Mouse (Mus musculus) stomach, embryonic 16.5 days (tissue): ENCODE measurements around the gene Plekhm1. TPM values are rescaled to one million over a fixed set of nuclear protein-coding genes. Genes with fewer than 3 reads are reported as not detected.

Experiments used
- ATAC-seq: fragments of 200-750 bp; cut with Nextera tagmentation; 2 replicates; pipeline ENCODE4 v1.8.0; 2017; ENCODE audit warnings: moderate number of reproducible peaks, moderate TSS enrichment; ENCODE audit not compliant: insufficient read depth, low FRiP score
- H3K27ac ChIP-seq: fragments of 300-500 bp; sonication (generic); 2 replicates; pipeline ENCODE4 v1.5.1; 2014; ENCODE audit warnings: low read length
- H3K27me3 ChIP-seq: fragments of 300-500 bp; sonication (generic); 2 replicates; pipeline ENCODE4 v1.6.1; 2014; ENCODE audit warnings: low read length, control low read depth, mixed read lengths; ENCODE audit not compliant: control insufficient read depth, insufficient read depth
- H3K36me3 ChIP-seq: fragments of 300-500 bp; sonication (generic); 2 replicates; pipeline ENCODE4 v1.6.1; 2014; ENCODE audit warnings: low read length; ENCODE audit not compliant: control insufficient read depth, insufficient read depth
- H3K4me1 ChIP-seq: fragments of 300-500 bp; sonication (generic); 2 replicates; pipeline ENCODE4 v1.6.1; 2014; ENCODE audit warnings: low read length, control low read depth, mixed read lengths; ENCODE audit not compliant: control insufficient read depth, insufficient read depth
- H3K4me2 ChIP-seq: fragments of 300-500 bp; sonication (generic); 2 replicates; pipeline ENCODE4 v1.6.1; 2014; ENCODE audit warnings: low read depth, low read length, mixed read lengths
- H3K4me3 ChIP-seq: fragments of 300-500 bp; sonication (generic); replicated peaks from 2 replicates; pipeline ENCODE4 v1.5.1; 2014; ENCODE audit warnings: mild to moderate bottlenecking, low read length
- H3K9ac ChIP-seq: fragments of 300-500 bp; sonication (generic); 2 replicates; pipeline ENCODE4 v1.6.1; 2014; ENCODE audit warnings: low read length
- H3K9me3 ChIP-seq: fragments of 300-500 bp; sonication (generic); replicated peaks from 2 replicates; pipeline ENCODE4 v1.6.1; 2016; ENCODE audit warnings: low read length, control low read depth; ENCODE audit not compliant: control insufficient read depth
- WGBS: fragments of 180-500 bp; shearing (Covaris S2); extraction: QIAGEN DNeasy Blood & Tissue Kit; methylation state at CpG from one replicate; pipeline ENCODE4 v1.1.7; 2014; 5-methylcytosine and 5-hydroxymethylcytosine counted together
- polyA plus RNA-seq: library from polyadenylated mRNA; unstranded; fragments of >200 nt; fragmentation: Nextera tagmentation; extraction: Ambion mirVana; gene quantifications from 2 replicates; pipeline ENCODE4 v1.2.1, GENCODE M21; 2015

Gene Plekhm1
- polyA plus RNA-seq, 1 experiment from 2014 or later = 7.5 TPM

DNA sequence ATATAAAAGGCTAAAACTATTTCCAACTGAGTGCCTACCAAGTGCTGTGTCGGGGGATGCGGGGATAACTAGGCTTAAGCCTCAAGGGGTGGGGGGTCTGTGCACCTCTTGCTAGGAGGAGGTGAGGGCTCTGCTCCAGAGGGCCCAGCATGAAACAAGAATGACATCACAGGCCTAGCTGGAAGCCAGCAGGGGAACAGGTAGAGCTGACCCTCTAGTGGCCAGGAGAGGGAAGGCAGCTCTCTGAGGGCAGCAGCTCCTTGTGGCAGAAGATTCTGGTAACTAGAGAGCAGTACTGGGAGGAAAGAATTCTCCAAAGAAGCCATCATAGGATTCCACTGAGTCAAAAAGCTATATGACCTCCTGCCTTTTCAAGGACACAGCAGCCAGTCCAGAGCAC is 10.3 kb downstream of the Plekhm1 start:
- Histone ChIP-seq H3K4me1 (peaks cover 3% of the 10 kb centered on the region; the same call in 1 of the 2 replicates), H3K9me3 (no peaks in the 10 kb centered on the region), H3K27ac (no peak overlapping the region), H3K36me3 (no peaks in the 10 kb centered on the region; the same call in 1 of the 2 replicates), H3K4me2 (no peak overlapping the region), H3K9ac (no peak overlapping the region), H3K27me3 (no peaks in the 10 kb centered on the region), H3K4me3 (no peak overlapping the region)
- WGBS = 60% methylated on average over 2 of the region's 2 CpGs
- ATAC-seq = peak; percentile 32; the same call in 1 of the 2 replicates

DNA sequence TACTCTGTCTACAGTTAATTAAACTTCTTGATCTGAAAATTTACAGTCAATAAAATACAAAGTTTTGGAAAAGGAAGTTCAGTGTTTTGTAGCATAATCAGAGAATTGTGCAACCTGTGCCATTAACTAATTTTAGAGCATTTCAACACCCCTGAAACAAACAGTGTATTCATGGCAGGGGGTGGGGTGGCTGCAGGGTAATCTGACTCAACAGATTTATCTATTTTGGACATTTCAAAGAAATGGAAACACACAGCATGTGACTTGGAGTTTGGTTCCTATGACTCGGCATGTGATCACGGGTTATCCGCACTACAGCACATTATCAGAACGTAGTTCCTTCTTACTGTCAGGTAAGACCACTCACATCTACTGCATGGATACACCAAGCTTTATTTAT is 12.5 kb downstream of the Plekhm1 start:
- Histone ChIP-seq H3K4me1 (no peaks in the 10 kb centered on the region), H3K27me3 (no peaks in the 10 kb centered on the region), H3K9ac (no peak overlapping the region), H3K27ac (no peak overlapping the region), H3K4me3 (no peak overlapping the region), H3K36me3 (peaks cover 4% of the 10 kb centered on the region; the same call in 1 of the 2 replicates), H3K4me2 (no peak overlapping the region), H3K9me3 (no peaks in the 10 kb centered on the region)
- ATAC-seq = no peak
- WGBS = 88% methylated on average over 4 of the region's 4 CpGs

DNA sequence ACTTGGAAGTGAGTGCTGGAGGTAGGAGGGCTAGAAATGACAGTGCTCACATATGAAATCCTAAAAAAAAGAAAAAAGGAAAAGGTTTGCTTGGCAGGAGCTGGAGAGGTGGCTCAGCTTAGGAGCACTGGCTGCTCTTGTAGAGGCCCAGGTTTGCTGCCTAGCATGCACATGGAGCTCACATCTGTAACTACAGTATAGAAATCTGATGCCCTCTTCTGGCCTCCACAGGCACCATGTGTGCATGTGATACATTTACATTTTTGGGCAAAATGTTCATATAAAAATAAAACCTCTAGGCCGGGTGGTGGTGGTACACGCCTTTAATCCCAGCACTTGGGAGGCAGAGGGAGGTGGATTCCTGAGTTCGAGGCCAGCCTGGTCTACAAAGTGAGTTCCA is 13.4 kb downstream of the Plekhm1 start:
- H3K4me3 ChIP-seq = no peak overlapping the region
- WGBS = 86% methylated on average over 3 of the region's 3 CpGs
- H3K36me3 ChIP-seq = peaks cover 9% of the 10 kb centered on the region
- no peaks in the 10 kb centered on the region for H3K9me3 ChIP-seq
- H3K27me3 ChIP-seq = no peaks in the 10 kb centered on the region
- ATAC-seq = no peak
- H3K27ac ChIP-seq = no peak overlapping the region
- H3K4me2 ChIP-seq = no peak overlapping the region
- H3K9ac ChIP-seq = no peak overlapping the region
- H3K4me1 ChIP-seq = no peaks in the 10 kb centered on the region

DNA sequence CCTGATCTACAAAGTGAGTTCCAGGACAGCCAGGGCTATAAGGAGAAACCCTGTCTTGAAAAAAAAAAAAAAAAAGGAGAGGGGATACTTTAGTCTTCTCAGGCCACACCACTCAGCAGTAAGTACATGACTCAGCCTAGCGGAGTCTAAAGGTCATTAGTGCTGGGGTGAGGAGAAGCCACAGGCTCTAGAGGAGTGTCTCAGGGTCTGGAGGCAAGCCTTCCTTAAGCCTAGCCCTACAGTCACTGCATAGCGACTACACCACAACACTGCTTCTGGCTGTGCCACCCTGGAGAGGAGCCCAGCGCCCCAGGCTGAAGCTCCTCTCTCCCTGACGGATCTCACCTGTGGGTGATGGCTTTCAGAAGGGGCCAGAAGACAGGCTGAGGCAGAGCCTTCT is 15.8 kb downstream of the Plekhm1 start:
- Histone ChIP-seq H3K27ac (no peak overlapping the region), H3K27me3 (no peaks in the 10 kb centered on the region), H3K4me3 (no peak overlapping the region), H3K36me3 (peaks cover 9% of the 10 kb centered on the region), H3K9me3 (no peaks in the 10 kb centered on the region), H3K9ac (no peak overlapping the region), H3K4me2 (no peak overlapping the region), H3K4me1 (no peaks in the 10 kb centered on the region)
- ATAC-seq = no peak
- WGBS = 89% methylated on average over 4 of the region's 4 CpGs

DNA sequence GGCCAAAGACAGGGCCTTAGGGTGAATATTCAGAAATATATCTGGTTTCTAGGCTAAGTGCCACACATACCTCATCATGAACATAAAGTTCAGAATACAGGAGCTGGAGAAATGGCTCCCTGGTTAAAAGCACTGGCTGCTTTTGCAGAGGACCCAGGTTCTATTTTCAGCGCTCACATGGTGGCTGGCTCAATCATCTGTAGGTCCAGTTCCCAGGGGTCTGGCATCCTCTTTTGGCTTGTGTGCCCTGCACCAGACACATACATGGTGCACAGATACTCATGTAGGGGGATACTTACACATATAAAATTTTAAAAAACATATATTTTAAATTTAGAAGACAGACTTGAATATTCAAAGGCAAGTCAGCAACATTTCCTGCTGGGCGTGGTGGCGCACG is 16.3 kb downstream of the Plekhm1 start:
- H3K27ac ChIP-seq = no peak overlapping the region
- ATAC-seq = no peak

DNA sequence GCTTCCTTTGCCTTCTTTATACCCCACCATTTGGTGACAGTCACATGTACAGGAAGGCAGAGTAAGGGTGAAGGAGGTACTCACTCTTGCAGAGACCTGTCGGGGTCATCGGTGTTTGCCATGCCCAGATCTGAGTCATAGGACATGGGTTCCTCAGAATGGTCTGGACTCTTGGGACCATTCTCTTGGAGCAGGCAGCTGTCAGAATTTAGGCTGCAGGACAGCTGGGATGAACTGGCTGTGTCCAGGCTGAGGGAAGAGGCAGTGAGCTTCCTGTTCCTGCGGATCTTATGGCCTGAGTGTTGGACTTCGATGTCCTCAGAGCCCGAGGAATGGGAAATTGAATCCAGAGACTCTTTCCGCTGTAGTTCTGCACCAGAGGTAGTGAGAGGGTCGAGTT is 17.9 kb downstream of the Plekhm1 start:
- H3K4me1 ChIP-seq = no peaks in the 10 kb centered on the region
- 89% methylated on average over 7 of the region's 7 CpGs for WGBS
- H3K4me3 ChIP-seq = no peak overlapping the region
- ATAC-seq = no peak
- H3K4me2 ChIP-seq = no peak overlapping the region
- H3K9me3 ChIP-seq = no peaks in the 10 kb centered on the region
- no peak overlapping the region for H3K9ac ChIP-seq
- H3K27ac ChIP-seq = no peak overlapping the region
- peaks cover 9% of the 10 kb centered on the region for H3K36me3 ChIP-seq
- no peaks in the 10 kb centered on the region for H3K27me3 ChIP-seq

More for the DNA sequence above, 16.3 kb downstream of the Plekhm1 start:
- H3K27me3 ChIP-seq = no peaks in the 10 kb centered on the region
- no peak overlapping the region for H3K4me2 ChIP-seq
- peaks cover 9% of the 10 kb centered on the region for H3K36me3 ChIP-seq
- no peak overlapping the region for H3K9ac ChIP-seq
- H3K4me1 ChIP-seq = no peaks in the 10 kb centered on the region
- no peak overlapping the region for H3K4me3 ChIP-seq
- H3K9me3 ChIP-seq = no peaks in the 10 kb centered on the region
- WGBS = 96% methylated on average over 4 of the region's 4 CpGs

DNA sequence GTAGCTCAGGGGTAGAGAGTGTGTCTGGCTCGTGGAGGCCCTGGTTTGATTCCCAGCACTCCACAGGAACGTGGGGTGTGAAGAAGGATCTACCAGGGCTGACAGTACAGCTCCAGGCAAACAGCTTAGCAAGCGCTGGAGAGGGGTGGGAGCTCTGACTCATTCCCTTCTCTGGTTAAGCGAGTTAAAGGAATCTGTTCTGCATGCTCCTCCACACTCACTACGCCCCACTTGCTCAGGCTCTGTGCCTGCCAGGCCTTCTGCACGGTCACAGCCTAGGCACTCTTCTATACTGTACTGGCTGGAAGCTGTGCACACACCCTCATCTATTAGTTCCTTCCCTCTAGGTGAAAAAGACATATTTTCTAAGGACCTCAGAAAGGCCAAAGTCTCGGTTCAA is 18.5 kb downstream of the Plekhm1 start:
- peaks cover 9% of the 10 kb centered on the region for H3K36me3 ChIP-seq
- no peaks in the 10 kb centered on the region for H3K27me3 ChIP-seq
- 88% methylated on average over 7 of the region's 7 CpGs for WGBS
- H3K4me1 ChIP-seq = no peaks in the 10 kb centered on the region
- H3K27ac ChIP-seq = no peak overlapping the region
- H3K9me3 ChIP-seq = no peaks in the 10 kb centered on the region
- H3K9ac ChIP-seq = no peak overlapping the region
- no peak overlapping the region for H3K4me2 ChIP-seq
- ATAC-seq = no peak
- H3K4me3 ChIP-seq = no peak overlapping the region

DNA sequence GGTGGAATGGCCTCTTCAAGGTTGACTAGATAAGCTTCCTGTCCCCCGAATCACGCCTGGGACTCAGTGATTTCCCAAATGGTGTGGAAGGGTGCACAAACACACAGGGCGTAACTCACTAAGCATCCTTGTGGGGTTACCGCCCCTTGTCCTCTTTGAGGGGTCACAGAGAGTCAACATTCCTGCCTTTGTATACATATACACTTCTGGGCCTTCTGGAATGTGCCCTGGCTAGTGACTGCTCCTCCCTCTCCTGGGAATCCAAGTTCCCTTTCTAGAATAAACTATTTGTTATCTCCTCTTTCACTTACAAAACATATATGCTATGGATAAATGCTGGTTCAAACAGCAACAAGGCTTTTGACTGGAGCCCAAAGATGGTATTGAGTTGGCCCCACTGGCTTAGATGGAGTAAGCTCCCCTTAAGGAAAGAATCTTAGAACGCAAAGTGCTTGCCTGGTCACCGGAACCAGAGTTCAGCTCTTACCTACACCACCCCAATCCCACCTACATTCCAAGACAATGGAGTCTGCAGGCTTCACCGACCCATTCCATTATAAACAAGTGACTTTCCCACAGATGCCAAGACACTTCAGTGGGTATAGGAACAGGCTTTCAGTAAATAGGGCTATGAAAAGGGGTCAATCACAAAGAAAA is 24.5 kb downstream of the Plekhm1 start:
- no peaks in the 10 kb centered on the region; the same call in 1 of the 2 replicates for H3K36me3 ChIP-seq
- no peaks in the 10 kb centered on the region for H3K27me3 ChIP-seq
- ATAC-seq = peak; percentile 62; the same call in 1 of the 2 replicates
- WGBS = 52% methylated on average over 7 of the region's 7 CpGs
- H3K4me3 ChIP-seq = no peak overlapping the region
- 0 out of 2 replicates have a peak overlapping the region, but pooled peaks have one; percentile 14 for H3K27ac ChIP-seq
- H3K4me2 ChIP-seq = no peak overlapping the region
- no peak overlapping the region for H3K9ac ChIP-seq
- H3K9me3 ChIP-seq = no peaks in the 10 kb centered on the region
- H3K4me1 ChIP-seq = peaks cover 7% of the 10 kb centered on the region; the same call in 1 of the 2 replicates

DNA sequence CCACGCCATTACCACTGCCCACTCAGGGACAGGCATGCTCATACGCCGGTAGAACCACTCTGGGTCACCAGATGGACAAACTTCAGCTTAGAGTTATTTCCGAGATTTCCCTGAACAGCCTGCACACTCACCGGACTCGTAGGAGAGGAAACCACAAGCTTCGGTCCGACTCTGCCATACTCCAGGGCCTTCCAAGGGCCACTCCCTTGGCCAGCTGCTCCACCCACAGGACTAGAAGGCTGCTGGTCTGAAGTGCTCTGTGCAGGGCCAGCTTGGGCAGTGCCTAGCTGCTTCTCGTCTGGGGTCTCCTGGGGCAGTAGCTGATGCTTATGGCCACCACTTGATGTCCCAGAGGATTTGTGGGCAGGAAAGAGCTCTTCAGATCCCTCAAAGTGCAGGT is 25.7 kb downstream of the Plekhm1 start:
- WGBS = 67% methylated on average over 9 of the region's 9 CpGs
- Histone ChIP-seq H3K4me2 (no peak overlapping the region), H3K27ac (no peak overlapping the region)

More for the DNA sequence above, 25.7 kb downstream of the Plekhm1 start:
- ATAC-seq = no peak
- H3K9me3 ChIP-seq = no peaks in the 10 kb centered on the region
- no peak overlapping the region for H3K4me3 ChIP-seq
- no peaks in the 10 kb centered on the region; the same call in 1 of the 2 replicates for H3K36me3 ChIP-seq
- H3K4me1 ChIP-seq = peaks cover 13% of the 10 kb centered on the region
- H3K9ac ChIP-seq = no peak overlapping the region
- H3K27me3 ChIP-seq = no peaks in the 10 kb centered on the region
